Mouse (Mus musculus) myocyte (in vitro differentiated cells): ENCODE measurements at regions not wholly inside any gene's neighbourhood (a gene's known extent, or its start where the extent isn't known, plus 50 kb on each side); places are given as distances from the start of the nearest gene placed in this dataset.
"Not testable (repeated sequence)": the region's sequence is repeated elsewhere in the genome, so short reads cannot be mapped to it uniquely, and the experiment has no call there.

Experiments
- CEBPB ChIP-seq: IDR thresholded peaks from 2 replicates; pipeline ENCODE4 v1.6.1; 2011; ENCODE audit warnings: mild to moderate bottlenecking, moderate library complexity; ENCODE audit not compliant: poor library complexity, insufficient read depth, severe bottlenecking
- MAX ChIP-seq: IDR thresholded peaks from one replicate; pipeline ENCODE4 v1.6.1; 2011; ENCODE audit warnings: low read depth, mild to moderate bottlenecking, control low read depth
- POLR2A ChIP-seq: IDR thresholded peaks from one replicate; pipeline ENCODE4 v1.6.1; 2011; ENCODE audit warnings: low read depth, mild to moderate bottlenecking, control low read depth, moderate library complexity; ENCODE audit not compliant: insufficient read length
- TCF12 ChIP-seq: IDR thresholded peaks from one replicate; pipeline ENCODE4 v1.6.1; 2011; ENCODE audit warnings: mild to moderate bottlenecking, control low read depth; ENCODE audit not compliant: poor library complexity, insufficient read depth, severe bottlenecking
- USF1 ChIP-seq: IDR thresholded peaks from one replicate; pipeline ENCODE4 v1.6.1; 2011; ENCODE audit warnings: low read depth, mild to moderate bottlenecking, control low read depth, moderate library complexity

DNA sequence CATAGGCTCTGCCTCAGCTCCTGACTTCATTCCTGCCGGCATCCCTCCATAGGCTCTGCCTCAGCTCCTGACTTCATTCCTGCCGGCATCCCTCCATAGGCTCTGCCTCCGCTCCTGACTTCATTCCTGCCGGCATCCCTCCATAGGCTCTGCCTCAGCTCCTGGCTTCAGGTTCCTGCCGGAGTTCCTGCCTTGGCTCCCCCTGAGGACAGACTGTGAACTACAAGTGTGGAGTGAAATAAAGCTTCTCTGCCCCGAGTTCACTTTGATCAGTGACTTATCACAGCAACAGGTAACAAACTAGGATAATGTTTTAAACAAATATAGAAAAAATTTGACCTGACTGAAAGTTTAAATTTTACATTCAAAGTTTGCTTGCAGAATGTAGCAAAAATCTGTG, 348.5 kb downstream of the Abcc12 start:
- TF ChIP-seq TCF12, POLR2A, MAX, USF1, CEBPB: not testable (repeated sequence)
